Mouse (Mus musculus) MEL-GATA-1-ER (cell line): ENCODE results near the gene Gm37240.

Experiments used
- DNase-seq: peaks from one replicate; pipeline ENCODE4 v3.0.0-alpha.2; 2012; ENCODE audit warnings: low read depth; ENCODE audit errors: extremely low read depth

Gm37240 gene

GRCm38 (mm10) chr3:85148038-85148550 is 739.2 kb downstream of the Gm37240 start:
- DNase-seq: no peak

GRCm38 (mm10) chr3:85145568-85145967 is 741.8 kb downstream of the Gm37240 start:
- DNase-seq: no peak

GRCm38 (mm10) chr3:85145076-85145475 is 742.2 kb downstream of the Gm37240 start:
- no peak for DNase-seq

- no peak for DNase-seq
Measured at GRCm38 (mm10) chr3:85144425-85144824, 742.9 kb downstream of the Gm37240 start.

GRCm38 (mm10) chr3:85140488-85140887 is 746.8 kb downstream of the Gm37240 start:
- DNase-seq: no peak

- no peak for DNase-seq
Measured at GRCm38 (mm10) chr3:85138407-85138806, 748.9 kb downstream of the Gm37240 start.

GRCm38 (mm10) chr3:85133561-85133960 is 753.8 kb downstream of the Gm37240 start:
- no peak for DNase-seq

GRCm38 (mm10) chr3:85131878-85132277 is 755.4 kb downstream of the Gm37240 start:
- no peak for DNase-seq

- no peak for DNase-seq
Measured at GRCm38 (mm10) chr3:85128546-85128945, 758.8 kb downstream of the Gm37240 start.

GRCm38 (mm10) chr3:85126970-85127369 is 760.3 kb downstream of the Gm37240 start:
- no peak for DNase-seq

- no peak for DNase-seq
Measured at GRCm38 (mm10) chr3:85125471-85125870, 761.8 kb downstream of the Gm37240 start.

GRCm38 (mm10) chr3:85124924-85125323 is 762.4 kb downstream of the Gm37240 start:
- DNase-seq: no peak

GRCm38 (mm10) chr3:85124410-85124809 is 762.9 kb downstream of the Gm37240 start:
- no peak for DNase-seq

GRCm38 (mm10) chr3:85117702-85118101 is 769.6 kb downstream of the Gm37240 start:
- no peak for DNase-seq

GRCm38 (mm10) chr3:85117014-85117413 is 770.3 kb downstream of the Gm37240 start:
- no peak for DNase-seq

GRCm38 (mm10) chr3:85115959-85116543 is 771.3 kb downstream of the Gm37240 start:
- DNase-seq: no peak

- DNase-seq: no peak
Measured at GRCm38 (mm10) chr3:85113565-85113964, 773.8 kb downstream of the Gm37240 start.

GRCm38 (mm10) chr3:85110762-85111161 is 776.6 kb downstream of the Gm37240 start:
- DNase-seq: no peak

GRCm38 (mm10) chr3:85109221-85109620 is 778.1 kb downstream of the Gm37240 start:
- no peak for DNase-seq

- no peak for DNase-seq
Measured at GRCm38 (mm10) chr3:85108396-85108795, 778.9 kb downstream of the Gm37240 start.

- DNase-seq: no peak
Measured at GRCm38 (mm10) chr3:85106956-85107355, 780.4 kb downstream of the Gm37240 start.

- DNase-seq: no peak
Measured at GRCm38 (mm10) chr3:85104301-85104700, 783.0 kb downstream of the Gm37240 start.

- no peak for DNase-seq
Measured at GRCm38 (mm10) chr3:85080882-85081558, 806.3 kb downstream of the Gm37240 start.
